Mouse (Mus musculus): ENCODE measurements around the gene Obp2b.

The Obp2b gene

GRCm38 (mm10) chr2:25779076-25779475 is 42.3 kb downstream of the Obp2b start:
- no peak for DNase-seq (ENCODE audit: low read depth)

GRCm38 (mm10) chr2:25780921-25781320 is 44.1 kb downstream of the Obp2b start:
- no peak for DNase-seq (ENCODE audit: low read depth)

- no peak for DNase-seq (ENCODE audit: low read depth)
Measured at GRCm38 (mm10) chr2:25781957-25782356, 45.1 kb downstream of the Obp2b start, which contains the start of gene Gm13539. Gene Gm13539 (plus strand): TSS chr2:25782257.

GRCm38 (mm10) chr2:25785573-25786322 is 48.9 kb downstream of the Obp2b start:
- no peak for DNase-seq (ENCODE audit: low read depth)

- DNase-seq (ENCODE audit: low read depth), result no peak
Measured at GRCm38 (mm10) chr2:25789092-25789491, 52.3 kb downstream of the Obp2b start.

Measured in NIH3T3 (cell line).